Mouse (Mus musculus) neural tube, embryonic 15.5 days (tissue): Measurements from ENCODE around the gene Cmas. TPM values are rescaled to one million over a fixed set of nuclear protein-coding genes. Genes with fewer than 3 reads are reported as not detected.

Experiments
- ATAC-seq: fragments of 200-750 bp; cut with Nextera tagmentation; 2 replicates; pipeline ENCODE4 v1.8.0; 2017; ENCODE audit warnings: mild to moderate bottlenecking, moderate TSS enrichment, moderate library complexity; ENCODE audit not compliant: low FRiP score
- H3K27ac ChIP-seq: fragments of 300-500 bp; sonication (generic); replicated peaks from 2 replicates; pipeline ENCODE4 v1.5.1; 2015; ENCODE audit warnings: mild to moderate bottlenecking, inconsistent platforms
- H3K27me3 ChIP-seq: fragments of 300-500 bp; sonication (generic); replicated peaks from 2 replicates; pipeline ENCODE4 v1.6.1; 2015; ENCODE audit warnings: inconsistent platforms
- H3K36me3 ChIP-seq: fragments of 300-500 bp; sonication (generic); 2 replicates; pipeline ENCODE4 v1.6.1; 2015; ENCODE audit warnings: inconsistent platforms
- H3K4me1 ChIP-seq: fragments of 300-500 bp; sonication (generic); 2 replicates; pipeline ENCODE4 v1.6.1; 2015; ENCODE audit warnings: inconsistent platforms
- H3K4me2 ChIP-seq: fragments of 300-500 bp; sonication (generic); 2 replicates; pipeline ENCODE4 v1.6.1; 2015; ENCODE audit warnings: inconsistent platforms, mild to moderate bottlenecking, moderate library complexity
- H3K4me3 ChIP-seq: fragments of 300-500 bp; sonication (generic); replicated peaks from 2 replicates; pipeline ENCODE4 v1.5.1; 2015; ENCODE audit warnings: mild to moderate bottlenecking, inconsistent platforms
- H3K9ac ChIP-seq: fragments of 300-500 bp; sonication (generic); replicated peaks from 2 replicates; pipeline ENCODE4 v1.6.1; 2015; ENCODE audit warnings: mild to moderate bottlenecking, inconsistent platforms
- H3K9me3 ChIP-seq: fragments of 300-500 bp; sonication (generic); replicated peaks from 2 replicates; pipeline ENCODE4 v1.6.1; 2016; ENCODE audit warnings: inconsistent platforms
- WGBS: fragments of 180-500 bp; shearing (Covaris S2); methylation state at CpG from one replicate; pipeline ENCODE4 v1.1.7; 2015; ENCODE audit warnings: mixed read lengths; 5-methylcytosine and 5-hydroxymethylcytosine counted together
- polyA plus RNA-seq: library from polyadenylated mRNA; unstranded; fragments of >200 nt; fragmentation: Nextera tagmentation; extraction: Ambion mirVana; gene quantifications from 2 replicates; pipeline ENCODE4 v1.2.1, GENCODE M21; 2015

Cmas gene
- 164 and 177 TPM in 2 replicates for polyA plus RNA-seq

DNA sequence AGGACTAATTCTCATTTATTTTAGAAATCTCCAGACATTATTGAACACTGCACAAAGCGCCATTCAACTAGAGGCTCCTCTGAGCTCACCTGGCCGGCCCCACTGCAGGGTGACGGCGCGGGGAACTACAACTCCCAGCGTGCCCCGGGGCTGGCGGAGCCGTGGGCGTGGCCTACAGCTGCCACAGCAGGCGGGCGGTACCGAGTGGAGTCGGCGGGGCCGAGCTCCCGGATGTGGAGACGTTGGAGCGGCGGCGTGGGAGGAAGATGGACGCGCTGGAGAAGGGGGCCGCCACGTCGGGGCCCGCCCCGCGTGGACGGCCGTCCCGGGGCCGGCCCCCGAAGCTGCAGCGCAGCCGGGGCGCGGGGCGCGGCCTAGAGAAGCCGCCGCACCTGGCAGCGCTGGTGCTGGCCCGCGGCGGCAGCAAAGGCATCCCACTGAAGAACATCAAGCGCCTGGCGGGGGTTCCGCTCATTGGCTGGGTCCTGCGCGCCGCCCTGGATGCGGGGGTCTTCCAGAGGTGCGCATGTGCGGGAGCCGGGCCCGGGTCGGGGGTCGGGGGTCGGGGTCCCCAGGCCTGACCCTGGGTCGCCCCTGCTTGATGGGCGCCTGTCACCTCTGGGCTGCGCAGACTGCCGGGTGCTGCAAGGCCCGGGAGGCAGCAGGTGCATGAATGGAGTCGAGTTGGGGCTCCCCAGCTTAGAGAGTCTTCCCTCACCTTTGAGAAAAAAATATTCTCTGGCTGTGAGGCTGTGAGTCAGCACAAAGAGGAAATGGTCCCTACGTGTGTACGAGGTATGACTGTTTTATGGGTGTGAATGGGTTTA, at the start of gene Cmas:
TSS of gene Cmas (plus strand) at position 180 of the 827 bp plus-strand sequence.
- Histone ChIP-seq H3K4me3 (peak within 1 kb of the TSS; percentile 92), H3K9me3 (no peaks in the 10 kb centered on the region), H3K27ac (peak within 1 kb of the TSS; percentile 87), H3K9ac (peak within 1 kb of the TSS; percentile 89), H3K4me1 (peaks cover 19% of the 10 kb centered on the region), H3K27me3 (peaks cover 3% of the 10 kb centered on the region; the same call in 1 of the 2 replicates), H3K4me2 (peak within 1 kb of the TSS; percentile 67), H3K36me3 (0 out of 2 replicates have a peak, but pooled peaks cover 13% of the 10 kb centered on the region)
- 1% methylated on average over 64 of the region's 68 CpGs for WGBS
- ATAC-seq = peak; percentile 96

DNA sequence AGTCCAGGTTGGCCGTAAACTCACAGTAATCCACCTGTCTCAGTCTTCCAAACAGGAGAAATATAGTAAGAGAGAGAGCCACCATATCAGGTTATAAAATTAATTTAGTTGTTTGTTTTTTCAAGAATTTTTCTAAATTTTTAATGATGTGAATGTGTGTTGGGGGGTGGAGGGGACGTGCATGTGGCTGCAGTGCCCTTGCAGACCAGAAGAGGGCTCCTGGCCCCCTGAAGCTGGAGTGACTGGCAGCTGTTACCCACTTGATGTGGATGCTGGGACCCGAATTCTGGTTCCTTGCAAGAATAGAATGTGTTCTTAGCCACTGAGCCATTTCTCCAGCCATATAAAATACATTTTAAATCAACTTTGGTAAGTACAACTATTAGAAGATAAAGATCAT, 49.8 kb upstream of the Cmas start:
- H3K9ac ChIP-seq = no peak overlapping the region
- H3K4me1 ChIP-seq = peaks cover 10% of the 10 kb centered on the region
- no peaks in the 10 kb centered on the region for H3K36me3 ChIP-seq
- no peak overlapping the region for H3K4me2 ChIP-seq
- no peak for ATAC-seq
- WGBS = 78% methylated on average over 3 of the region's 3 CpGs
- 0 out of 2 replicates have a peak, but pooled peaks cover 3% of the 10 kb centered on the region for H3K27me3 ChIP-seq
- H3K9me3 ChIP-seq = no peaks in the 10 kb centered on the region
- H3K4me3 ChIP-seq = no peak overlapping the region
- H3K27ac ChIP-seq = no peak overlapping the region

DNA sequence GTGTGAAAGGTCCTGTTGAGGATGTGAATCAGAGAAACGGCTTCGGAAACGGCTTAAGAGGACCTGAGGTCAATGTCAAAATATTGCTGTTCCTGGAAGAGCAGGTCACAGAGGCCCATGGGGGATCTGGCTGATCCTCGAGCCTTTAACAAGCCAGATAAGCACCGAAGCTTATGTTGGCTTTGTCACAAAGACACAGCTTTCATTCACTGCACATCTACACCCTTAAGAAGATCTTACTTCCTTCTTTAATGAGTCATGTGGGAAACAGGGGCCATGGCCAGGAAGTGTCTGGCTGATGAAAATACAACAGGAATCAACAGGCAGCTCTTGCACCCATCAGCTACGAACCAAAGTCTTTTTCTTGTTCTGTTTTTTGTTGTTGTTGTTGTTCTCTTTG, 48.1 kb upstream of the Cmas start:
- Histone ChIP-seq H3K36me3 (no peaks in the 10 kb centered on the region), H3K4me2 (no peak overlapping the region), H3K9ac (no peak overlapping the region), H3K27ac (no peak overlapping the region), H3K9me3 (no peaks in the 10 kb centered on the region), H3K4me1 (no peaks in the 10 kb centered on the region), H3K27me3 (0 out of 2 replicates have a peak, but pooled peaks cover 3% of the 10 kb centered on the region), H3K4me3 (no peak overlapping the region)
- WGBS = 83% methylated on average over 6 of the region's 6 CpGs
- no peak for ATAC-seq

DNA sequence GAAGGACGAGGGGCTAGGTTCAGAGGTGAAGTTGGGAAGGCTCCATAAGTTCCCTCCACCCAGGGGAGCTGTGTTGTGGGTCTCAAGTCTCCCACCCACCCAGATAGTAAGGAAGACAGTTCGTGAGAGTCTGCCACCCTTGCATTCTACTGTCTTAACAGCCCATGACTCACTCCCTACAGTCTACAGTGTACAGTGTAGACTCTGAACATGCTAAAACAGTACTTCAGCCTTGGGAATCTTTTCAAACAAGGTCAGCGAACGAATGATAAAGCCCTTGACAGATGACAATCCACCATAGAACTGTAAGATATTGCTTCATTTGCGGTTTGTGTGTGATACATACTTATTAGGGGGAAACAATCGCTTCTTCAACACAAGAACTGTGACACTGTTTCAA, 45.8 kb upstream of the Cmas start:
- Histone ChIP-seq H3K27ac (no peak overlapping the region), H3K4me1 (no peaks in the 10 kb centered on the region), H3K9me3 (no peaks in the 10 kb centered on the region), H3K4me3 (no peak overlapping the region), H3K4me2 (no peak overlapping the region), H3K27me3 (no peaks in the 10 kb centered on the region), H3K9ac (no peak overlapping the region), H3K36me3 (no peaks in the 10 kb centered on the region)
- 83% methylated on average over 6 of the region's 6 CpGs for WGBS
- ATAC-seq = no peak

DNA sequence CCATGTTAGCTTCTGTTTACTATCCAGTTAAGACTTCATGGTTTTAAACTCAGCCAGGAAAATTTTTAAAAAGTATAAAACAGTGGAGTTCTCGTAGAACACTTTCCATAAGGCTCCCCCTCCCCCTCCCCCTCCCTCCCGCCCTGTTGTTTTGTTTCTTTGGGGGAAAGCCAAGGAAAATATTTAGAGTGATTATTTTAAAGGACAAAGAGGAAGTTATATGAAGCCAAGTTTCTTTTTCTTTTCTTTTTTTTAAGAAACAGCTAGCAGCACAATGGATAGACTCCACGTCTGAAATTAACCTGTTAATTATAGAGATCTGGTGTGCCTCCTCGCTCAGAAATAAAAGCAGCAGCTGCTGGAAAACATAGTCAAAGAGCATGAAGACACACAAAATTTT, 45.4 kb upstream of the Cmas start:
- no peak overlapping the region for H3K4me3 ChIP-seq
- H3K27ac ChIP-seq = no peak overlapping the region
- no peaks in the 10 kb centered on the region for H3K36me3 ChIP-seq
- H3K4me2 ChIP-seq = no peak overlapping the region
- H3K4me1 ChIP-seq = no peaks in the 10 kb centered on the region
- no peak for ATAC-seq
- H3K9ac ChIP-seq = no peak overlapping the region
- no peaks in the 10 kb centered on the region for H3K9me3 ChIP-seq
- no peaks in the 10 kb centered on the region for H3K27me3 ChIP-seq
- WGBS = 54% methylated on average over 4 of the region's 4 CpGs

DNA sequence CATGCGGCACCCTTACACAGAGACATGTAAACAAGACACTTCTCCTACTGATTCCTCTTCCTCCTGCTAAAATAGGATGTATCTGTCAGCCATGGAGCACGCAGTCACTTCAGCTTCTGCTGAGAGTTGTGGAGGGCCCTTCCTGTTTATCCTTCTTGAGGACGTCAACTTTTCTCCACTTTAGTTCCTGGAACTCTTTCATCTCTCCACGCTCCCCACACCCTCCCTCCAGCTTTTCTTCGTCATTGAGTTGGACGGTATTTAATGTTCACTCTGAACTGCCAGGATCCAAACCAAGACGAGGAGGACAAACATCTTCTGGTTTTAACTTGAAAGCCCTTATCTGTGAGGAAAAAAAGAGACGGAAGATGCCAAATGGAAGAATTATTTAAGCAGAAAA, 41.5 kb upstream of the Cmas start:
- no peak overlapping the region for H3K4me2 ChIP-seq
- H3K27ac ChIP-seq = no peak overlapping the region
- WGBS = 89% methylated on average over 8 of the region's 8 CpGs
- H3K36me3 ChIP-seq = no peaks in the 10 kb centered on the region
- no peak overlapping the region for H3K9ac ChIP-seq
- no peak for ATAC-seq
- H3K9me3 ChIP-seq = no peaks in the 10 kb centered on the region
- no peaks in the 10 kb centered on the region for H3K4me1 ChIP-seq
- H3K27me3 ChIP-seq = no peaks in the 10 kb centered on the region
- H3K4me3 ChIP-seq = no peak overlapping the region

DNA sequence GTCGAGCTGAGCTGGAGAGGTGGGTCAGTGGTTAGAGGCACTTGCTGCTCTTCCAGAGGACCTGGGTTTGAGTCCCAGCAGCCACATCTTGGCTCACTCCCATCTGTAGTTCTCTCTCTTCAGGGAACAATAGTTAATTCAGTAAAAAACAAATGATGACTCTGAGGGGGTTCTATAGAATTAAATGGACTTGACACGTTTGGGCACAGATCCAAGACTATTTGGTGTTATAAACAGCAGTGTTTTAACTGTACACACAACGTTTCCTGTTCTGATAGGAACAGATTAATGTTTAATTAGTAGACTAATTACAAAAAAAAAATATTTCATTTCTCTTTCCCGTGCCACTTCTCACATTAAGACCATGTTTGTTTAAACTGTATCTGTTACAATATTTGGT, 39.3 kb upstream of the Cmas start:
- WGBS = 55% methylated on average over 4 of the region's 4 CpGs
- H3K9ac ChIP-seq = no peak overlapping the region
- no peak overlapping the region for H3K4me3 ChIP-seq
- no peak overlapping the region for H3K27ac ChIP-seq
- no peak overlapping the region for H3K4me2 ChIP-seq
- no peaks in the 10 kb centered on the region for H3K4me1 ChIP-seq
- no peaks in the 10 kb centered on the region for H3K27me3 ChIP-seq
- ATAC-seq = no peak
- H3K9me3 ChIP-seq = no peaks in the 10 kb centered on the region
- H3K36me3 ChIP-seq = no peaks in the 10 kb centered on the region

DNA sequence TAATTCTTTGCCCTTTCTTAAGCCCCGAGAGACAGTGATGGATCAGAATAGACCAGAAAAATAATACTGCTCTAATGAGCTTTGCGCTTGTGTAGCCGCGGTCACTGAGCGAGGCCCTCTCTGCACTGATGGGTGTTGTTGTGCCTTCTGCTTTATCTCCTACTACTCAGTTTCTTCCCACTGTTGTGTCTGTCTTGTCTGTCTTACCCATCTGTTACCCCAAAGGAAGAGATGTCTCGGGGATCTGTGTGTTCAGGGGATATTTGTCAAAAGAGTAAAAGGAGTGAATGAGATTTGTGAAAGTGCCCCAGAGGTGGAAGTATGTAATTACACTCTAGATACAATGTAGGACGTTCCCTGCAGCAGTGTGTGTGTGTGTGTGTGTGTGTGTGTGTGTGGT, 38.3 kb upstream of the Cmas start:
- WGBS = 68% methylated on average over 7 of the region's 7 CpGs
- no peak for ATAC-seq
- Histone ChIP-seq H3K4me3 (no peak overlapping the region), H3K9ac (no peak overlapping the region), H3K4me2 (no peak overlapping the region), H3K4me1 (no peaks in the 10 kb centered on the region), H3K36me3 (no peaks in the 10 kb centered on the region), H3K9me3 (no peaks in the 10 kb centered on the region; the same call in 1 of the 2 replicates), H3K27me3 (no peaks in the 10 kb centered on the region), H3K27ac (no peak overlapping the region)

DNA sequence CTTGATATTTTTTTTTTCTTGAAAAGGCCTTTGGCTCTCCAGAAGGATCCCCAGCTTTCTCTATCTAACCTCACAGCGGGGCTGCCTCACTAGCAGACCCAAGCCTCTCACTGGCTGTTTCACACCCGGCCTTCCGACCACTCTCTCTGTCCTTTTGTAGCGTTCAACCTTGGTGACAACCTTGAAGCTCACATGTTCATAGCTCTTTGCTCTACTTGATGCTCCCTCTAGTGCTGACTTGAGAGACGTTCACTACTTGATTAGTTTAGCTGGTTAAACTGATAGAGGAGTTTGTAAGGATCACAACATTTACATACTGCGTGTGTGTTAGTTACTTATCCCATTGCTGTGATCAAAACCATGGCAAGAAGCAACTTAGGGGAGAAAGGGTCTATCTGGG, 35.8 kb upstream of the Cmas start:
- Histone ChIP-seq H3K4me3 (no peak overlapping the region), H3K27ac (no peak overlapping the region), H3K9me3 (no peaks in the 10 kb centered on the region; the same call in 1 of the 2 replicates), H3K27me3 (no peaks in the 10 kb centered on the region), H3K4me2 (no peak overlapping the region), H3K36me3 (no peaks in the 10 kb centered on the region), H3K9ac (no peak overlapping the region), H3K4me1 (no peaks in the 10 kb centered on the region)
- WGBS = 77% methylated on average over 6 of the region's 6 CpGs
- ATAC-seq = no peak

DNA sequence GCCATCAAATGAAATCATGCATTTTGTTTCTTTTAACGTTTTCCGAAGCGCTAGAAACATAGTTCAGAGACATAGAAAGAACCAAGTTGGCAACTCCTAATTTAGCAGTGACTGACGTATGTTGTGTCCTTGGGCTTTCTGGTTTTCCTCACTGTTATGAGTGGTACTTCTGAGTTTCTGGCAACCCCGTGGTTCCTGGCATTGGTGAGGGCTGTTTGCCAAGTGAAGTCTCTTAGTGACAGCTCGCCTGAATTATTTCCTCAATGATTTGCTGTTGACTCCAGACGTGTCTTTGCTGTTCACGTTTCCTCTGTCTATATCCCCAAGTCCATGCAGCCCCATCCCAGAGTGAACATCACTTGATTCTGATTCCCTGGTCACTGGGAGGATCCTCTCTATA, 34.8 kb upstream of the Cmas start:
- H3K9ac ChIP-seq = no peak overlapping the region
- no peak for ATAC-seq
- H3K4me3 ChIP-seq = no peak overlapping the region
- H3K4me2 ChIP-seq = no peak overlapping the region
- H3K27ac ChIP-seq = no peak overlapping the region
- H3K36me3 ChIP-seq = no peaks in the 10 kb centered on the region
- WGBS = 85% methylated on average over 8 of the region's 8 CpGs
- no peaks in the 10 kb centered on the region for H3K4me1 ChIP-seq
- H3K9me3 ChIP-seq = no peaks in the 10 kb centered on the region; the same call in 1 of the 2 replicates
- H3K27me3 ChIP-seq = no peaks in the 10 kb centered on the region

DNA sequence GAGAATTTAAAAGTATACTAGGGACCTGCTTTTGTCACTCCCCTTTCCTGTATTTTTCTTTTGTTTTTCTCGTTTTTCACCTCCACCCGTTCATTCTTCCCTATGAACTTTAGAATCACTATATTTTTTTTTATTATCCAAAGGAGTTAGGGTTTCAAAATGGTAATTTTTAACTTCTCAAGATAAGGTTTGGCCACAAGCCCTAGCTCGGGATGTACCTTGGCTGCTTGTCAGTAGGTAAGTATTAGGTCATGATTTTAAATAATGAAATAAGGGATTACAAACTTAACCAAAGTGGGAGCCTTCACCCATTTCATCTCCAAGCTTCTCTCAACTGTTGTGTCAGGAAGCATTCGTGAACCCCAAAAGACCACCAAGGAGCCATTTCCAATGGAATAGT, 30.5 kb upstream of the Cmas start:
- no peaks in the 10 kb centered on the region for H3K27me3 ChIP-seq
- no peak overlapping the region for H3K4me3 ChIP-seq
- no peaks in the 10 kb centered on the region for H3K36me3 ChIP-seq
- no peak overlapping the region for H3K9ac ChIP-seq
- no peak overlapping the region for H3K27ac ChIP-seq
- H3K4me2 ChIP-seq = no peak overlapping the region
- no peaks in the 10 kb centered on the region for H3K4me1 ChIP-seq
- no peak for ATAC-seq
- 89% methylated on average over 4 of the region's 4 CpGs for WGBS
- H3K9me3 ChIP-seq = no peaks in the 10 kb centered on the region; the same call in 1 of the 2 replicates

DNA sequence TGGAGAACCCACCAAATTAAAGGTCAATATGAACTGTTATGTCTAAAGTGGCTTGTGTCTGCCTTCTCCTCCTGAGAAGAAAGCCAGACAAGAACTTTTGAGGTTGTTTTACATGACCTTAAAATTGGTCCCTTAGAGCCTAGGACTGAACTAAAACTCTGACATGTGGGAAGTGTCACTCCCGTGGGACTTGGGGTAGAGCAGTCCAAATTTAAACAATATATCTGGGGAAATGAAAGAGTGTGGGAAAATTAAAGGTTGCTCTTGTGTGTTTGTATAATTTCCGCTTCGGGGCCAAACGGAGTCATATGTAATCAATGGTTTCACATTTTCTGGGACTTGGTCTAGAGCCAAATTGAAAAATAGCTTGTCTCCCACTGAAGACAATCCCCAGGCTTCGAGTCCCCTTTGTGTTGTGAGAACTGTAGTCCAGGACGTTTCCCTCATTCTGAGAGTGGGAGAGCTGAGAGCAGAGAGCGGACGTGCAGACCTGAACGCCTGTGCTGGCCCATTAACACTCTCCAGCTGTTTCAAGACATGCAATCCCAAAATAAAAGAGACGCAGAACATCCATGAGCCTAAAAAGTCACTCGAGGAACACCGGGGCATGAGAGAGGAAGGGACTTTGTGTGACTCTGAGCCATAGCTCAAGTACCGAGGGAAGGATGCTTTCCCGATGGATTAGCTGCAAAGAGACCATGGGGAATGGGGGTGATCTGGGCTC, 23.8 kb upstream of the Cmas start:
- Histone ChIP-seq H3K27ac (no peak overlapping the region), H3K36me3 (no peaks in the 10 kb centered on the region), H3K4me3 (no peak overlapping the region), H3K4me2 (no peak overlapping the region), H3K9me3 (no peaks in the 10 kb centered on the region), H3K4me1 (no peaks in the 10 kb centered on the region), H3K9ac (no peak overlapping the region), H3K27me3 (no peaks in the 10 kb centered on the region)
- 72% methylated on average over 14 of the region's 14 CpGs for WGBS
- ATAC-seq = no peak
